Mouse (Mus musculus): ENCODE results near the gene Muc4. TPM values are rescaled to one million over a fixed set of nuclear protein-coding genes. Genes with fewer than 3 reads are reported as not detected.

Gene Muc4
- polyA plus RNA-seq, 1 experiment, result 0.12 TPM

GRCm38 (mm10) chr16:32813362-32813761 is 77.7 kb downstream of the Muc4 start:
- Histone ChIP-seq H3K27me3 (ENCODE audit: control insufficient read depth, insufficient read depth, insufficient read length) (no peaks in the 10 kb centered on the region), H3ac (ENCODE audit: control insufficient read depth, insufficient read length) (no peak overlapping the region), H3K79me2 (ENCODE audit: control insufficient read depth, insufficient read depth) (no peaks in the 10 kb centered on the region), H3K36me3 (ENCODE audit: control insufficient read depth, insufficient read depth) (no peaks in the 10 kb centered on the region), H3K4me2 (ENCODE audit: low read depth) (peak overlapping the region; percentile 77), H3K4me3 (no peak overlapping the region)
- TF ChIP-seq TCF3 (IDR thresholded peaks at IDR 0.05; ENCODE audit: insufficient read length, low read depth) (no peak), POLR2AphosphoS2 (IDR thresholded peaks at IDR 0.05; ENCODE audit: insufficient read length, low read depth) (no peak), MYOD1 (IDR thresholded peaks at IDR 0.05; ENCODE audit: control insufficient read depth in 1 of 3, insufficient read length in 2 of 3, low read depth in 2 of 3) (no peak), REST (IDR thresholded peaks at IDR 0.05; ENCODE audit: insufficient read depth, insufficient read length) (no peak), MYOG (IDR thresholded peaks at IDR 0.05; ENCODE audit: control insufficient read depth in 1 of 3, insufficient read depth in 1 of 3, insufficient read length in 2 of 3, low read depth in 2 of 3) (no peak), MAX (IDR thresholded peaks at IDR 0.05; ENCODE audit: low read depth) (no peak), CEBPB (IDR thresholded peaks at IDR 0.05; ENCODE audit: insufficient read depth, poor library complexity, severe bottlenecking) (no peak), USF1 (IDR thresholded peaks at IDR 0.05; ENCODE audit: low read depth) (no peak), E2F4 (IDR thresholded peaks at IDR 0.05; ENCODE audit: insufficient read depth) (no peak), SRF (IDR thresholded peaks at IDR 0.05; ENCODE audit: control insufficient read depth, insufficient read length, low read depth) (no peak), POLR2A (IDR thresholded peaks at IDR 0.05; ENCODE audit: insufficient read length, low read depth) (no peak), TCF12 (IDR thresholded peaks at IDR 0.05; ENCODE audit: insufficient read depth, poor library complexity, severe bottlenecking) (no peak)

- Histone ChIP-seq H3K79me2 (ENCODE audit: control insufficient read depth, insufficient read depth) (no peaks in the 10 kb centered on the region), H3K27me3 (ENCODE audit: control insufficient read depth, insufficient read depth, insufficient read length) (no peaks in the 10 kb centered on the region), H3K36me3 (ENCODE audit: control insufficient read depth, insufficient read depth) (no peaks in the 10 kb centered on the region), H3K4me3 (no peak overlapping the region), H3ac (ENCODE audit: control insufficient read depth, insufficient read length) (no peak overlapping the region), H3K4me2 (ENCODE audit: low read depth) (no peak overlapping the region)
- TF ChIP-seq USF1 (IDR thresholded peaks at IDR 0.05; ENCODE audit: low read depth) (no peak), CEBPB (IDR thresholded peaks at IDR 0.05; ENCODE audit: insufficient read depth, poor library complexity, severe bottlenecking) (no peak), REST (IDR thresholded peaks at IDR 0.05; ENCODE audit: insufficient read depth, insufficient read length) (no peak), POLR2A (IDR thresholded peaks at IDR 0.05; ENCODE audit: insufficient read length, low read depth) (no peak), MYOG (IDR thresholded peaks at IDR 0.05; ENCODE audit: control insufficient read depth in 1 of 3, insufficient read depth in 1 of 3, insufficient read length in 2 of 3, low read depth in 2 of 3) (no peak), TCF12 (IDR thresholded peaks at IDR 0.05; ENCODE audit: insufficient read depth, poor library complexity, severe bottlenecking) (no peak), POLR2AphosphoS2 (IDR thresholded peaks at IDR 0.05; ENCODE audit: insufficient read length, low read depth) (no peak), MYOD1 (IDR thresholded peaks at IDR 0.05; ENCODE audit: control insufficient read depth in 1 of 3, insufficient read length in 2 of 3, low read depth in 2 of 3) (no peak), SRF (IDR thresholded peaks at IDR 0.05; ENCODE audit: control insufficient read depth, insufficient read length, low read depth) (no peak), TCF3 (IDR thresholded peaks at IDR 0.05; ENCODE audit: insufficient read length, low read depth) (no peak), MAX (IDR thresholded peaks at IDR 0.05; ENCODE audit: low read depth) (no peak), E2F4 (IDR thresholded peaks at IDR 0.05; ENCODE audit: insufficient read depth) (no peak)
Measured at GRCm38 (mm10) chr16:32813771-32814170, 78.1 kb downstream of the Muc4 start.

GRCm38 (mm10) chr16:32814539-32814938 is 78.9 kb downstream of the Muc4 start:
- Histone ChIP-seq H3K36me3 (ENCODE audit: control insufficient read depth, insufficient read depth) (no peaks in the 10 kb centered on the region), H3ac (ENCODE audit: control insufficient read depth, insufficient read length) (no peak overlapping the region), H3K27me3 (ENCODE audit: control insufficient read depth, insufficient read depth, insufficient read length) (no peaks in the 10 kb centered on the region), H3K4me3 (no peak overlapping the region), H3K4me2 (ENCODE audit: low read depth) (no peak overlapping the region), H3K79me2 (ENCODE audit: control insufficient read depth, insufficient read depth) (no peaks in the 10 kb centered on the region)
- no peak for TF ChIP-seq MAX (IDR thresholded peaks at IDR 0.05; ENCODE audit: low read depth)
- TF ChIP-seq TCF3 (IDR thresholded peaks at IDR 0.05; ENCODE audit: insufficient read length, low read depth), result no peak
- no peak for TF ChIP-seq TCF12 (IDR thresholded peaks at IDR 0.05; ENCODE audit: insufficient read depth, poor library complexity, severe bottlenecking)
- no peak for TF ChIP-seq POLR2AphosphoS2 (IDR thresholded peaks at IDR 0.05; ENCODE audit: insufficient read length, low read depth)
- TF ChIP-seq POLR2A (IDR thresholded peaks at IDR 0.05; ENCODE audit: insufficient read length, low read depth), result no peak
- TF ChIP-seq MYOG (IDR thresholded peaks at IDR 0.05; ENCODE audit: control insufficient read depth in 1 of 3, insufficient read depth in 1 of 3, insufficient read length in 2 of 3, low read depth in 2 of 3), result no peak
- TF ChIP-seq SRF (IDR thresholded peaks at IDR 0.05; ENCODE audit: control insufficient read depth, insufficient read length, low read depth), result no peak
- no peak for TF ChIP-seq CEBPB (IDR thresholded peaks at IDR 0.05; ENCODE audit: insufficient read depth, poor library complexity, severe bottlenecking)
- TF ChIP-seq MYOD1 (IDR thresholded peaks at IDR 0.05; ENCODE audit: control insufficient read depth in 1 of 3, insufficient read length in 2 of 3, low read depth in 2 of 3), result no peak
- no peak for TF ChIP-seq USF1 (IDR thresholded peaks at IDR 0.05; ENCODE audit: low read depth)
- no peak for TF ChIP-seq REST (IDR thresholded peaks at IDR 0.05; ENCODE audit: insufficient read depth, insufficient read length)
- TF ChIP-seq E2F4 (IDR thresholded peaks at IDR 0.05; ENCODE audit: insufficient read depth), result no peak

- Histone ChIP-seq H3K4me3 (no peak overlapping the region), H3K27me3 (ENCODE audit: control insufficient read depth, insufficient read depth, insufficient read length) (no peaks in the 10 kb centered on the region), H3K36me3 (ENCODE audit: control insufficient read depth, insufficient read depth) (no peaks in the 10 kb centered on the region), H3K79me2 (ENCODE audit: control insufficient read depth, insufficient read depth) (no peaks in the 10 kb centered on the region), H3ac (ENCODE audit: control insufficient read depth, insufficient read length) (no peak overlapping the region), H3K4me2 (ENCODE audit: low read depth) (no peak overlapping the region)
- TF ChIP-seq TCF12 (IDR thresholded peaks at IDR 0.05; ENCODE audit: insufficient read depth, poor library complexity, severe bottlenecking) (no peak), POLR2A (IDR thresholded peaks at IDR 0.05; ENCODE audit: insufficient read length, low read depth) (no peak), E2F4 (IDR thresholded peaks at IDR 0.05; ENCODE audit: insufficient read depth) (no peak)
Measured at GRCm38 (mm10) chr16:32815160-32815605, 79.5 kb downstream of the Muc4 start.

GRCm38 (mm10) chr16:32818036-32818435 is 82.3 kb downstream of the Muc4 start:
- no peaks in the 10 kb centered on the region for H3K36me3 ChIP-seq (ENCODE audit: control insufficient read depth, insufficient read depth)
- no peaks in the 10 kb centered on the region for H3K27me3 ChIP-seq (ENCODE audit: control insufficient read depth, insufficient read depth, insufficient read length)
- H3ac ChIP-seq (ENCODE audit: control insufficient read depth, insufficient read length), result no peak overlapping the region
- TF ChIP-seq SRF (IDR thresholded peaks at IDR 0.05; ENCODE audit: control insufficient read depth, insufficient read length, low read depth) (no peak), POLR2AphosphoS2 (IDR thresholded peaks at IDR 0.05; ENCODE audit: insufficient read length, low read depth) (no peak), TCF3 (IDR thresholded peaks at IDR 0.05; ENCODE audit: insufficient read length, low read depth) (no peak), REST (IDR thresholded peaks at IDR 0.05; ENCODE audit: insufficient read depth, insufficient read length) (no peak), E2F4 (IDR thresholded peaks at IDR 0.05; ENCODE audit: insufficient read depth) (no peak), MYOG (IDR thresholded peaks at IDR 0.05; ENCODE audit: control insufficient read depth in 1 of 3, insufficient read depth in 1 of 3, insufficient read length in 2 of 3, low read depth in 2 of 3) (no peak), TCF12 (IDR thresholded peaks at IDR 0.05; ENCODE audit: insufficient read depth, poor library complexity, severe bottlenecking) (no peak), MAX (IDR thresholded peaks at IDR 0.05; ENCODE audit: low read depth) (no peak), POLR2A (IDR thresholded peaks at IDR 0.05; ENCODE audit: insufficient read length, low read depth) (no peak), MYOD1 (IDR thresholded peaks at IDR 0.05; ENCODE audit: control insufficient read depth in 1 of 3, insufficient read length in 2 of 3, low read depth in 2 of 3) (no peak), CEBPB (IDR thresholded peaks at IDR 0.05; ENCODE audit: insufficient read depth, poor library complexity, severe bottlenecking) (no peak), USF1 (IDR thresholded peaks at IDR 0.05; ENCODE audit: low read depth) (no peak)
- H3K79me2 ChIP-seq (ENCODE audit: control insufficient read depth, insufficient read depth), result no peaks in the 10 kb centered on the region
- no peak overlapping the region for H3K4me2 ChIP-seq (ENCODE audit: low read depth)
- no peak overlapping the region for H3K4me3 ChIP-seq

Data from myocyte (in vitro differentiated cells).